Mouse (Mus musculus) heart, postnatal 25 days (tissue): Measurements from ENCODE around the gene Cerk. TPM values are rescaled to one million over a fixed set of nuclear protein-coding genes. Genes with fewer than 3 reads are reported as not detected.
"Not testable (repeated sequence)": the region's sequence is repeated elsewhere in the genome, so short reads cannot be mapped to it uniquely, and the experiment has no call there.

Experiments
- DNase-seq: peaks from one replicate; pipeline ENCODE4 v3.0.0; 2022; ENCODE audit warnings: low spot score
- intact Hi-C: fragments of 180-260 bp; cut with DNase I; formaldehyde crosslinking; loops from one replicate; pipeline ENCODE4 v1.15.1; 2025
- total RNA-seq, 2 experiments: library from RNA; stranded (reverse); gene quantifications; 2 replicates each; pipeline ENCODE4 v1.2.3; 2021

Cerk gene
- total RNA-seq, result 10 to 100 TPM; 29.7 to 29.9 TPM

- DNase-seq, result peak; percentile 83
- intact Hi-C loops, result loop anchor here (5.0 kb wide), 1 partner anchor 41 kb away; no protein-coding TSS in a partner anchor
These were observed at the start of gene Cerk for GRCm38 (mm10) chr15:86185689-86186569. Gene Cerk (minus strand): TSS chr15:86186141.

GRCm38 (mm10) chr15:86234517-86235441 lies 48.8 kb upstream of the Cerk start:
- intact Hi-C loops, result loop anchor here (5.0 to 10.0 kb wide), 2 partner anchors 92 to 180 kb away; partner anchors contain the start of gene Gramd4
- DNase-seq, result no peak

GRCm38 (mm10) chr15:86234001-86234400 lies 48.1 kb upstream of the Cerk start:
- intact Hi-C loops, result loop anchor here (5.0 to 10.0 kb wide), 2 partner anchors 92 to 179 kb away; partner anchors contain the start of gene Gramd4
- DNase-seq, result no peak

GRCm38 (mm10) chr15:86231831-86232512 lies 46.0 kb upstream of the Cerk start:
- intact Hi-C loops, result loop anchor here (5.0 to 10.0 kb wide), 2 partner anchors 90 to 177 kb away; partner anchors contain the start of gene Gramd4
- no peak for DNase-seq

- DNase-seq, result no peak
These were observed 45.2 kb upstream of the Cerk start for GRCm38 (mm10) chr15:86231170-86231569.

GRCm38 (mm10) chr15:86229623-86230022 lies 43.7 kb upstream of the Cerk start:
- intact Hi-C loops, result loop anchor here (5.0 to 10.0 kb wide), 3 partner anchors 42 to 175 kb away; partner anchors contain the start of genes Cerk and Gramd4
- DNase-seq, result no peak

More at GRCm38 (mm10) chr15:86231170-86231569, 45.2 kb upstream of the Cerk start:
- intact Hi-C loops, result loop anchor here (5.0 to 10.0 kb wide), 2 partner anchors 89 to 176 kb away; partner anchors contain the start of gene Gramd4

GRCm38 (mm10) chr15:86229088-86229487 lies 43.1 kb upstream of the Cerk start:
- DNase-seq, result no peak
- intact Hi-C loops, result loop anchor here (5.0 kb wide), 1 partner anchor 42 kb away; the partner anchor contains the start of gene Cerk

GRCm38 (mm10) chr15:86228186-86228585 lies 42.2 kb upstream of the Cerk start:
- intact Hi-C loops, result loop anchor here (5.0 kb wide), 1 partner anchor 41 kb away; the partner anchor contains the start of gene Cerk

GRCm38 (mm10) chr15:86226968-86227367 lies 41.0 kb upstream of the Cerk start:
- intact Hi-C loops, result loop anchor here (5.0 kb wide), 1 partner anchor 40 kb away; the partner anchor contains the start of gene Cerk
- no peak for DNase-seq

More at GRCm38 (mm10) chr15:86228186-86228585, 42.2 kb upstream of the Cerk start:
- no peak for DNase-seq

GRCm38 (mm10) chr15:86226221-86226620 lies 40.3 kb upstream of the Cerk start:
- no peak for DNase-seq
- intact Hi-C loops, result loop anchor here (5.0 kb wide), 1 partner anchor 39 kb away; the partner anchor contains the start of gene Cerk

GRCm38 (mm10) chr15:86224972-86225551 lies 39.1 kb upstream of the Cerk start:
- intact Hi-C loops, result loop anchor here (5.0 kb wide), 1 partner anchor 38 kb away; the partner anchor contains the start of gene Cerk
- DNase-seq, result no peak

GRCm38 (mm10) chr15:86221901-86222300 lies 36.0 kb upstream of the Cerk start:
- intact Hi-C loops, DNase-seq: not testable (repeated sequence)

- intact Hi-C loops, result no loop called here
- no peak for DNase-seq
These were observed 35.4 kb upstream of the Cerk start for GRCm38 (mm10) chr15:86221369-86221768.

GRCm38 (mm10) chr15:86220715-86221114 lies 34.8 kb upstream of the Cerk start:
- intact Hi-C loops, result no loop called here
- no peak for DNase-seq

- intact Hi-C loops, result no loop called here
- DNase-seq, result peak; percentile 29
These were observed 34.3 kb upstream of the Cerk start for GRCm38 (mm10) chr15:86220229-86220630.

- no peak for DNase-seq
These were observed 33.7 kb upstream of the Cerk start for GRCm38 (mm10) chr15:86219534-86220228.

GRCm38 (mm10) chr15:86216641-86217040 lies 30.7 kb upstream of the Cerk start:
- intact Hi-C loops, DNase-seq: not testable (repeated sequence)

More at GRCm38 (mm10) chr15:86219534-86220228, 33.7 kb upstream of the Cerk start:
- intact Hi-C loops, result no loop called here
